Mouse (Mus musculus) right cerebral cortex, postnatal 10 days (tissue): ENCODE measurements at regions not wholly inside any gene's neighbourhood (a gene's known extent, or its start where the extent isn't known, plus 50 kb on each side); places are given as distances from the start of the nearest gene placed in this dataset.

Experiments
- DNase-seq, 2 experiments: peaks; one replicate each; pipeline ENCODE4 v3.0.0; 2021; ENCODE audit warnings: low spot score in 2 of 2

- peak; percentile 63 to 68 for DNase-seq
Observed at GRCm38 (mm10) chr9:41766533-41766920, 357.6 kb downstream of the Sorl1 start.

- no peak for DNase-seq
Observed at GRCm38 (mm10) chr9:41765816-41766532, 358.1 kb downstream of the Sorl1 start.

- DNase-seq = no peak
Observed at GRCm38 (mm10) chr9:41761050-41761576, 363.0 kb downstream of the Sorl1 start.

DNA sequence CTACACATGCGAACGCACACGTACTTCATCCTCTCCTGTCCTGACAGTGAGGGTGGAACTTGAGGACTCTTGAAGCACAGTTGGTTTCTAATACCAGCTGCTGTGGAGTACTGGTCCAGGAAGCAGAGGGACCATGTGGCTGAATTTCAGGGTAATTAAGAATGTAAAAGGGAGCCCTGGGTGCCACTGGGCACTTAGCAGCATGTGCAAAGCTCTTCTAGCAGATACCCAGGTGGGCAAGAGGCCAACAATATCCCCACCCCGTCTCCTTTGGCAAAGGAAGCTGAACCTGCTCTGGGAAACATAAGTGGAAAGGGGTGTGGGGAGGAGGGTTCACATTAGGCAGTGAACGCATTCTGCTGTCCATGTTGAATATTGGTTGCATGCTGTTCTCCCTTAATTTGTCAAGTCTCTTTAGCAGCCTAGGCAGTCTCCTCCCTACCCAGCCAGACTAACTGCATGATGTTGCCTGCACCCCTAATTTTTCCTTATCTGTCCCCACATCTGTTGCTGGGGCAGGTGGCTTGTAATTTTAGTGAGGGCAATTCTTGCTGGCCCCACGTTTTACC lies 369.6 kb downstream of the Sorl1 start:
- no peak for DNase-seq

DNA sequence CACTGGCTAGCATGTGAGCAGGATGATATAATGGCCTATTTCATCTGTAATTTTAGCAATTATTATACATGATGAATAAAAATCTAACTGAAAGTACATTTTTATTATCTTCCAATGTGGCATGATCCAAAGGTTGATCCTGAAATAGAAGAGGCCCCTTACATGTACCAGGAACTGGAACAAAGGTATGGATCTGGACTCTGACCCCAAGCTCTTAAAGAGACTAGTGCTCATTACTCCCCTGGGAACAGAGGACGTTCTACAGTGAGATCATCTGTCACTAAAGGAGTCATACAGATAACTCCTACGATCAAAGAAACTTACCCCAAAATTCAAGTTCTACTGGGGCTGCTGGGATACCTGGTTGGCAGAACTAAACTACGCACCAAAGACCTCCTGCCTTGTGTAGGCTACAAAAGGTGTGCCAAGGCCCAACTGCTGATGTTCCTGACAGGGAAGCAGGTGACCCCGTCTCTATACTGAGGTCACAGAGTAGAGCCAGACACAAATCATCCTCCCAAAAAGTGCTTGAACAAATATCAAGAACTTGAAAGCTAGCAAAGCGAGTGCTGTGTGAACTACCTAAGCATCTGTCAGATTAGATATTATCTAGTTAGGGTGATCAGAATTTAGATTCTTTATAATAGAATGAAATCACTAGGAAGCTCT lies 378.0 kb downstream of the Sorl1 start:
- DNase-seq = no peak

- DNase-seq = no peak
Observed at GRCm38 (mm10) chr9:41741500-41741899, 382.6 kb downstream of the Sorl1 start.

- no peak for DNase-seq
Observed at GRCm38 (mm10) chr9:41740536-41740935, 383.6 kb downstream of the Sorl1 start.

DNA sequence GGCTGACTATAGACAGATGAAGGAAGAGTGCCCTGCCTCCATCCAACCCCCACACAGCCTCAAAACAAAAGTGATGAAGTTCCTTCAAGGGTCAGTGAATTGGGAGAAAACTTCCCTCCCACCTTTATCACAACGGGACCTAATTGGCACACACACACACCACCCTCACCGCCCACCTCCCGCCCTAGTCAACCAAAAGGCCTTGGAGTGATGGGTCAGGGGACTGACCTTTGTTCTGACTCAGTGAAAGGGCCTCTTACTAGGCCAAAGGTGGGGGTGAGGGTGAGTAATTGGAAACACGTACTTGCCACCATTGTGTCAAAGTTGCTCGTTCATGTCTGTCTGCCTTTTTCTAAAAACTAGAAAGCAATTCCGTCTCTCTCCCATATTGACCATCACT lies 386.4 kb downstream of the Sorl1 start:
- DNase-seq = no peak

DNA sequence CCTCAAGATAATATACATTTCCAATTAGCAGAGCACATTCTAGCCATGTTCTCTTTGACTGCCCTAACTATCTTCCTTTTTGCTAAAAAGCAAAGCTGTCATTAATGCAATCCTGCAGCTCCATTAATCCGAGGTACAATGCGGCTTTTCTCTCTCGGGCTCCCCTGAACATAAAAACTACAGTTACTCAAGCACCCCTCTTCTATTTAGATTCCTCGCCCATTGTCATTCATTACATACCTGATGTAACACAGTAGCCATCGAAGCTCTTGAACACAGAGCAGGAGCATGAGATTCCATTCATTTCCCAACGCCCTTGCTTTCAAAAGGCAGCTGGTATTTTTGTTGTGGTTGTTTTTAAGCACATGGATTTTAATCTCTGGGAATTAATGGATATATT lies 387.2 kb downstream of the Sorl1 start:
- DNase-seq = no peak

- peak; percentile 46 to 47 for DNase-seq
Observed at GRCm38 (mm10) chr9:41736234-41736859, 387.8 kb downstream of the Sorl1 start.

GRCm38 (mm10) chr9:41735448-41736233 lies 388.5 kb downstream of the Sorl1 start:
- DNase-seq = peak; percentile 91 to 93

- DNase-seq = peak; percentile 28 to 32
Observed at GRCm38 (mm10) chr9:41734925-41735447, 389.1 kb downstream of the Sorl1 start.

DNA sequence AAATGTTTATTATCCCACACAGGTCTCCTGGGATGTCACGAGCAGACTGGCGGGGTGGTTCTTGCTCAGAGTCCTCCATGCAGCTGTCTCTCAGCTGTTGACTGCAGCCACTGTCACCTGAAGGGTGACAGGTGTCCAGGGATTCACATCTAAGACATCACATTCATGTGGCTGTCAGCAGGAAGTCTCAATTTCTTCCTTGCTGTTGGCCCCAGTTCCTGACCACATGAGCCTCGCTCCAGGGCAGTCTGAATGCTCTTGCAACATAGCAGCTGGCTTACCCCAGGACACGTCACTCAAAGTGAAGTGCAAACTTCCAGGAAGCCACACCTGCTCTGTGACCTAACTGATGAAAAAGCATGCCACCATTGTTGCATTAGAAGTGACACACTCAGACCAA lies 402.5 kb downstream of the Sorl1 start:
- no peak for DNase-seq

GRCm38 (mm10) chr9:41715231-41715630 lies 408.9 kb downstream of the Sorl1 start:
- no peak for DNase-seq

DNA sequence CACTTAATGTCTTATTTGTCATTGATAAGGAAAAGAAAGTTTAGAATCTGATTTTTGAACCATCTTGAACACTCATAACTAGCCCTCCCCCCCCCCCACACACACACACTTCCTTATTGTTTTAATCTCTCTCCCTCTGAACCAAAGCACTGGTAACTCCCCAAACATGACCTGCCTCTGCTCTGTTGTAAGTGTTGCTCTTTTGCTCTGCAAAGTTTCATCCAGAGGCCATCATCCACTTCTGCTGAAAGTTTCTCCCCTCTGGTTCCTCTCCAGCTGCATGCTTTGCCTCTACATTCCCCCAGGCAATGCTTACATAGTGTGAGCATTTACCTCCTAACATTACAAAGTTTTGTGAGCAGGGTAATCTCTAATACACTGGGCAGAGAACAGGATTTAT lies 418.1 kb downstream of the Sorl1 start:
- DNase-seq = no peak

GRCm38 (mm10) chr9:41705461-41705903 lies 418.6 kb downstream of the Sorl1 start:
- no peak for DNase-seq

DNA sequence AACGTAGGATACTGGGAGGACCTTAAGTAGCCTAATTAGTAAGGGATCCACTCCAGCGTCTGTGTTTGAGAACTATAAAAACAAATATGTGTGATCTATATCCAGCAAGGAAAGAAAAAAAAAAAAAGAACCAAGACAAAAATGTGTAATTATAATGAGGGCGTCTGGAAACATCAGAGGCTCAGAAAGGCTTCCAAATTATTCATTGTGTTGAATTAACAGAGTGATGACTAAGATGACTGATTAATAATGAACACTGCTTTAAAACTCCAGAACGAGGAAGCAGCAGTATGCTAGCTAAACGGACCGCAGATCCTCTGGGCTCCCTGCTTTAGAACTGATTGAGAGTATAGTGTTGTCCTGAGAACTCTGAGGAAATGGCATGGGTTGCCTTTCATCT lies 421.0 kb downstream of the Sorl1 start:
- DNase-seq = no peak

DNA sequence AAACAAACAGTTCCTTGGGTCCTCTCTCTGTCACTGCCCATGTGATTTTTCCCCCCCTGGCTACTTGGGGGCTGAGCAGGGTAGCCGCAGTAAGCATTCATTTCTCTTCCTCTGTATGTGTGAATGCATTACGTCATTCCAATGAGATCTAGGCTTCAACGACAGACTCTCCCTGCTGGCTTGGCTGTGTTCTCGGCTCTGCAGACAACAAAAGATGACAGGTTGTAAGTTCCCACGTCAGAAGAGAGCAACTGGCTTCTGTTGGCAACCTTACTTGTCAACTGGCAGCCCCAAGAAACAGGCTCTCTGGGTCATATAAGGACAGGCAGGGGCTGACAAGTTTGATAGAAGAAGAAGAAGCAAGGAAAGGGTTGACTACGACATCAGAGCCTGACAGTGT lies 423.4 kb downstream of the Sorl1 start:
- peak; percentile 33 to 68 for DNase-seq

- DNase-seq = no peak
Observed at GRCm38 (mm10) chr9:41699031-41699430, 425.1 kb downstream of the Sorl1 start.

- DNase-seq = peak; percentile 76 to 82
Observed at GRCm38 (mm10) chr9:41697611-41698467, 426.3 kb downstream of the Sorl1 start.
